Mouse (Mus musculus) G1E-ER4 (cell line): ENCODE measurements around the gene Sgip1. TPM values are rescaled to one million over a fixed set of nuclear protein-coding genes. Genes with fewer than 3 reads are reported as not detected.

Source experiments
- GATA1 ChIP-seq: IDR thresholded peaks from one replicate; pipeline ENCODE4 v1.8.0; 2012; ENCODE audit warnings: low read length, inconsistent platforms
- polyA plus RNA-seq: library from polyadenylated mRNA; stranded (reverse); fragments of >175 nt; gene quantifications from 2 replicates; pipeline ENCODE4 v1.2.3, GENCODE M21; 2012

Sgip1 gene
- polyA plus RNA-seq, 1 experiment = not detected

DNA sequence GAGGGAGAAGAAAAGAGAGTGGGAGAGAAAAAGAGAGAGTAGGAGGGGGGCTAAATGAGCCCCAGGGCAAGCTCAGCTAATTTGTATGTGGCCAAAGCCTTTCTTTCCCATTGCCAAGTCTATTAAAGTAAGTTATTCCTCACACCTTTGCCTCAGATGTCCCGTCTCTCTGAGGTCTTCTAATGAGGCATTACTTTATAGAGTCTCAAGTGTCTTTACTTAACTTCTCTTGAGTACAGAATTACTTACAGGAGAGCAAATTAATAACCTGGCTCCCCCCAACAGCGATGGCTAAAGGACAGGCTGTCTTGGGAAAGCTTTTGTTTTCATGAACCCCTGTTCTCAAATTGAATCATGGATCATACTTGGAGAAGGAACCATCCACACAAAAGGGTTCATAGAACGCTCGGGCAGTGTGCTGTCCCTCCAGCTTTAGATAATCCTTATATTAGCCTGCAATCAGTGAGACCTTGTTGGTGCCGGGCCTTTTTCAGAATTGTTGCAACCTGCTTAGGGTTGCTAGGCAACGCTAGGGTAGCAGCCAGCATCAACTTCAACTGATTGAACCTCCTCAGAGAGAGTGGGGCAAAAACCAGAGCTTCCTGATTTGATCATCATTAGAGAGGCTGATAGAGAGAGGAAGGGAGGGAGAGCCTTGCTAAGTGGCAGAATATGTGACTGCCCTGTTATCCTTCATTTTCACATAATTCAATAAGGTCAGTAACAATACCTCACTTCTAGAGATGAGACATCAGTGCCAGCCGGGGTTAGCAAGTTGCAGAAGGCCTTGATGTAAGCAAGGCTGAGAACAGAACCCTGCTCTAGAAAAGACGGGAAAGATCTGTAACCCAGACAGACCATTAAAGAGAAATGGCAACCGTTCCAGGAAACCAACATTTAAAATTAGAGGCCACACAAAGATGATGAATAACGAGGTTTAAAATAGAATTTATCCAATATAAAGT, 114.1 kb downstream of the Sgip1 start:
- no peak for TF ChIP-seq GATA1

DNA sequence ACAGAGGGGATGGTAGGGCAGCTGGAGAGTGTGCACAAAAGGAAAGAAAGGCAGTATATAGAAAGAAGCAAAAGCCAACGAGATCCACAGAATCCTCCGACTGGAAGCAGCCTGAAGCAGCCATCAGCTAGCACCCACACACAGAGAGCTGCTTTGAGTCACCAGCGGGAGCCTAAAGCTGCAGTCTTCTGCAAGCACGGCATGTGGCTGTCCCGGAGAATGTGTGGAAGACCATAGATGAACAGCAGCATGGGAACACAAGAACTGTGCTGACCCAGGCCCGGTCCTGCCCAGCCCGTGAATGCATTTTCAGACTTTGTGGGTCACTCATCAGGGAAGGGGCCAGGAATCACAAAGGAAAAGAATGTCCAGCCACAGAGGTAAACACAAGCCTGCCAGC, 115.0 kb downstream of the Sgip1 start:
- TF ChIP-seq GATA1 = no peak

DNA sequence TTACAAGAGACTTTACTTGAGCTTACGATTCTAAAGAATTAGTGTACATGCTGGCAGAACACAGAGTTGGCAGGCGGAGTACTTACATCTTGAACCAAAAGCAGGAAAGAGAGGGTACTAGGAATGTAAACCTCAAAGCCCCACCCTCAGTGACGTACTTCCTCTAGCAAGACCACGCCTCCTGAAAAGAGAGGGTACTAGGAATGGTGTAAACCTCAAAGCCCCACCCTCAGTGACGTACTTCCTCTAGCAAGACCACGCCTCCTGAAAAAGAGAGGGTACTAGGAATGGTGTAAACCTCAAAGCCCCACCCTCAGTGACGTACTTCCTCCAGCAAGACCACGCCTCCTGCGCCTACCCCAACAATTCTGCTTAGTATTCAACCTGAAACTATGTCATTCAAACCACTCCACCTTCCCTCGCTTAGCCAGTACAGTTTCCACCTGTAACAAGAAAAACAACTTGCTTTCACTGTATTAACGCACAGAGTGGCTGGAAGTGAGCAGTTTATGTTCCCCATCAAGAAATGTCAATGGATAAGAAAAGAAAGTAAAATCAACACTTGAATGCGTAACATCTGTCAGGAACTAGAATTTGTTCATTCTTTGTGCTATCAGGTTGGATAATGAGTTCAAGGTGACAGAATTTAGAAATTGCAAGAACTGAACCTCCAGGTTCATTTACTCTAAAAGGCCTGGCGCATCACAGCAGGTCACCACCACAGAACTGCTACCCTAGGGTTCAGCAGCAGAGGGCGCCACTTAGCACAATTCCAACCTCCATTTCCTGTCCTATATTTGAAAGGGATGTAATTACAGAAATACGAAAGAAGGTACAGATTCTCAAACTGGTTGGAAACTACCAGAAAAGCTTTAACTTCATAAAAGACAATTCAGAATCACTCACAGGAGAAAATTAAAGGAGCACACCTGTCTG, 118.4 kb downstream of the Sgip1 start:
- no peak for TF ChIP-seq GATA1

DNA sequence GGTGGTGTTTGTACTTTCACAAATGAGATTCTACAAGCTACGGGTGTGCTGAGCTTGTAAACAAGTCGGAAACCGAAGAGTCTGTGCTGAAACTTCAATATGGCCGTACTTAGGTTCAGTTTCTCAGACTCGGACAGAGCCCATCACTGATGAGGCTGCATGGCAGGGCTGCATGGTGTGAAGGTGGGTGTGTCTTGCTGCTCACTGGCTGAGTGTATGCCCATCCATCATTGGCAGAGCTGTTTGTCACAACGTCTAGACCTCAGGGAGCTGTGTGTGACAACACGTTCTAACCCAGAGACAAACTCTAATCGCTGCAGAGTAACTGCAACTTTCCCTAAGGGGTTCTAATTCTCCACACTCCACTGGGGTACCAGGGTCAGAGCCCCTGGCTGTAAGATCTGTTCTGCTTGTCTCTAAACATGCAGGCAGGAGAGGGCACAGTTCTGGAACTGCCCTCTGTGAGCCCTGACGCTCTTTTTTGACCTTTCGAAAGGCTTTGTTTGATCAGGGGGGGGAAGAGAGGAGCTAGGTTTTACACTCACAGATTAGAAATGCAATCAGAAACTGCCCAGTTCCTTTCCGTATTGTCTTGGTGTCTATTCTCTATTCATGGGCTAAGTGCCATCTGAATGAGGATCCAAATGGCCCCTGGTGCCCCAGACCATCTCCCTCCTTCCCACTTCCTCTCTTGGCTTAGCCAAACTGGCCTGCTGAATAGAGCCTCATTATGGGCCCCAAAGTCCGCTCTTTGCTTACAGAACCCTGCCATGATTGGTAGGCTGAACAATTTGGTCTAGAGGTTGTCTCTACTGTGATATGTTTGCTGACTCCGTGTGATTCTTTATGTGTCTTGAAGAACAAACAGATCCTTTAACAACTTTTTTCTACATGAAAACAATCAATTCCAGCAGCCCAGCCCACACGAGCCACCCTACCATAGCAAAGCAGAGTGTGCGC, 121.9 kb downstream of the Sgip1 start:
- no peak for TF ChIP-seq GATA1

DNA sequence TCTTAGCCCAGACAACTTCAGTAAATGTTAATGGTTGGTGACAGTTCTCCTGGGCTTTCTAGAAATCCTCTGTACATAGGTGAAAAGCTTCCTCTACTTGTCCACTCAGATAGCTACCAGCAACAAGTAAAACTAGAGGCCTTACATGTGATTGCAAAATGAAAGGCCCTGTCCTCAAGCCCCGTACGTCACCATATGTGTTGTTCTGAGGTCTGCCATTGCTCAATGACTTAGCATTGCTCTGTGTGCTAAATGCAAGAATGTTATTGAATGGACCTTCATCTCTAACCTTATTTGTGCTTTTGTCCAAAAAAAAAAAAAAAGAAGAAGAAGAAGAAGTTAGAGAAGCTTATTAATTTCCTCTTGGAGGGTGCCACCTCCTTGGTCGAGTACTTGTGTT, 125.4 kb downstream of the Sgip1 start:
- TF ChIP-seq GATA1 = no peak

- no peak for TF ChIP-seq GATA1
Measured at GRCm38 (mm10) chr4:102871274-102871673, 130.2 kb downstream of the Sgip1 start.

- no peak for TF ChIP-seq GATA1
Measured at GRCm38 (mm10) chr4:102883142-102883541, 142.0 kb downstream of the Sgip1 start.

DNA sequence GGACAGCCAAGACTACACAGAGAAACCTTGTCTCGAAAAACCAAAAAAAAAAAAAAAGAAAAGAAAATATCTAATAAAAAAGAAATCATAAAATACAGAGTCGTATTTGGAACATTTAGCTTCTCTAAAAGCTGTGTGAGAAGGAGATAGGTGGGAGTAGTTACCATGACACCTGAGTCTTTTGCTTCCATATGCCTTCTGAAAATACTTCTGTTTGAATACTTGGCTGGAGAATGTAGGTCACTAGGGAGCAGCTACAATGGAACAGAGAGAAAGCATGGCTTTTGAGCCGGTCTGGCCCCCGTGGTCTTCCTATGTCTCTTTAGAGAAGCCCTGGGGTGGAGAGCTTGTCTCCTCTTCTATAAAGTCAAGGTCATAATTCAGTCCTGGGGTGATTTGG, 143.1 kb downstream of the Sgip1 start:
- TF ChIP-seq GATA1 = no peak

GRCm38 (mm10) chr4:102886459-102886858, 145.4 kb downstream of the Sgip1 start:
- TF ChIP-seq GATA1 = no peak

- no peak for TF ChIP-seq GATA1
Measured at GRCm38 (mm10) chr4:102886902-102887301, 145.8 kb downstream of the Sgip1 start.

DNA sequence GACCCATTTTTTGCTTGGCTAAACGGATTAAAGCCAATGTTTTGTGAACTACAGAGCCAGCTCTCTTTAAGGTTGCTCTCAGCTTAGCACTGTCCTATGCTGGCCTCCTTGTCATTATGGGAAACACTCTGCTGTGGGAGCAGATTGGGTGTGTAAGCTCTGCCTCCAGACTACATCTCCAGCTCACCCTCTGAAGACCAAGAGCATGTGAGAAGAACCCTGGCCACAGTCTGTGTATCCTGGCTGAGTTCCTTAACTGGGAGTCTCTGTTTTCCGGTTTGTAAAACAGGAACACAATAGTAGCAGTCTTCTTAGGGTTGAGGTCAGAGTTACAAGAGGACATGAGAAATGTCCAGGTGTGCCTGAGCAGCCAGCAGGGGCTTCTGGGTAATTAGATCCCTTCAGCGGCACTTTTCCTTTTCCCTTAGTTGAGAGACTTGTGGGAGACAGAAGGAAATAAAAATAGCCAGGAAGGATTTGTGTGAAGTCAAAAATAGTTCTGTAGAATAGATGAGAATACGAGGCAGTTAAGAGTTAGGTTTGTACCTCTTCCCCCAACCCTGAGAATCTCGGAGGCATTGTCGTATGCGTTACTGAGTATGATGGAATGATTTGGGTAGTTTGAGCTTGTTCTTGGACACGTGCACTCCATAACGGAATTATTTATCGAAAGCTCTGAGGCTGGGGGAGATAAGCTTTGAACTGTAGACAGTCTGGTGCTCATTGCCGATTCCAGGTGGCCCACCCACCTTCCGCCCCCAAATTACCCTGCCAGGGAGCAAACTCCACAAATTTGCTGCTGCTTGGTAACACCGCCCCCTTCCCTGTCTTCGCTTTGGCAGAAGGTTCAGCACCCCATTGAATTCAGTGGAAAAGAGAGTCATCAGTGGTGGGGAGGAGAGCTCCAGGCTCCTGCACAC, 146.9 kb downstream of the Sgip1 start:
- TF ChIP-seq GATA1 = no peak

GRCm38 (mm10) chr4:102895866-102896265, 154.8 kb downstream of the Sgip1 start:
- no peak for TF ChIP-seq GATA1

- TF ChIP-seq GATA1 = no peak
Measured at GRCm38 (mm10) chr4:102898987-102899386, 157.9 kb downstream of the Sgip1 start.

- TF ChIP-seq GATA1 = no peak
Measured at GRCm38 (mm10) chr4:102899683-102900082, 158.6 kb downstream of the Sgip1 start.
